Mouse (Mus musculus): ENCODE measurements around the gene Ssr2. TPM values are rescaled to one million over a fixed set of nuclear protein-coding genes. Genes with fewer than 3 reads are reported as not detected.
"Not testable (repeated sequence)": the region's sequence is repeated elsewhere in the genome, so short reads cannot be mapped to it uniquely, and the experiment has no call there.

Gene Ssr2
- total RNA-seq, 2 experiments from 2014 or later, result 165 to 200 TPM

GRCm38 (mm10) chr3:88559596-88559995 lies 16.1 kb upstream of the Ssr2 start:
- no peak for ATAC-seq (replicated peaks; ENCODE audit: low FRiP score, low TSS enrichment, poor library complexity, severe bottlenecking)

GRCm38 (mm10) chr3:88561989-88562388 lies 13.7 kb upstream of the Ssr2 start:
- 0 out of 2 replicates have a peak, but pooled peaks have one; percentile 27 for ATAC-seq (replicated peaks; ENCODE audit: low FRiP score, low TSS enrichment, poor library complexity, severe bottlenecking)

GRCm38 (mm10) chr3:88563442-88563841 lies 12.2 kb upstream of the Ssr2 start:
- ATAC-seq (replicated peaks; ENCODE audit: low FRiP score, low TSS enrichment, poor library complexity, severe bottlenecking), result no peak

- no peak for ATAC-seq (replicated peaks; ENCODE audit: low FRiP score, low TSS enrichment, poor library complexity, severe bottlenecking)
Measured at GRCm38 (mm10) chr3:88563966-88564365, 11.7 kb upstream of the Ssr2 start.

- no peak for ATAC-seq (replicated peaks; ENCODE audit: low FRiP score, low TSS enrichment, poor library complexity, severe bottlenecking)
Measured at GRCm38 (mm10) chr3:88566116-88566515, 9.6 kb upstream of the Ssr2 start.

GRCm38 (mm10) chr3:88566536-88567061 lies 9.1 kb upstream of the Ssr2 start:
- ATAC-seq (replicated peaks; ENCODE audit: low FRiP score, low TSS enrichment, poor library complexity, severe bottlenecking), result no peak

- no peak for ATAC-seq (replicated peaks; ENCODE audit: low FRiP score, low TSS enrichment, poor library complexity, severe bottlenecking)
Measured at GRCm38 (mm10) chr3:88567892-88568291, 7.8 kb upstream of the Ssr2 start.

GRCm38 (mm10) chr3:88568615-88569014 lies 7.1 kb upstream of the Ssr2 start:
- no peak for ATAC-seq (replicated peaks; ENCODE audit: low FRiP score, low TSS enrichment, poor library complexity, severe bottlenecking)

GRCm38 (mm10) chr3:88569093-88569492 lies 6.6 kb upstream of the Ssr2 start:
- no peak for ATAC-seq (replicated peaks; ENCODE audit: low FRiP score, low TSS enrichment, poor library complexity, severe bottlenecking)

- no peak for ATAC-seq (replicated peaks; ENCODE audit: low FRiP score, low TSS enrichment, poor library complexity, severe bottlenecking)
Measured at GRCm38 (mm10) chr3:88569694-88570093, 6.0 kb upstream of the Ssr2 start.

- no peak for ATAC-seq (replicated peaks; ENCODE audit: low FRiP score, low TSS enrichment, poor library complexity, severe bottlenecking)
Measured at GRCm38 (mm10) chr3:88570341-88570740, 5.3 kb upstream of the Ssr2 start.

- no peak for ATAC-seq (replicated peaks; ENCODE audit: low FRiP score, low TSS enrichment, poor library complexity, severe bottlenecking)
Measured at GRCm38 (mm10) chr3:88571856-88572255, 3.8 kb upstream of the Ssr2 start.

GRCm38 (mm10) chr3:88572835-88573234 lies 2.8 kb upstream of the Ssr2 start:
- no peak for ATAC-seq (replicated peaks; ENCODE audit: low FRiP score, low TSS enrichment, poor library complexity, severe bottlenecking)

GRCm38 (mm10) chr3:88573810-88574209 lies 1.9 kb upstream of the Ssr2 start:
- no peak for ATAC-seq (replicated peaks; ENCODE audit: low FRiP score, low TSS enrichment, poor library complexity, severe bottlenecking)

GRCm38 (mm10) chr3:88577846-88578245 lies 2.2 kb downstream of the Ssr2 start:
- not testable (repeated sequence) for ATAC-seq (replicated peaks; ENCODE audit: low FRiP score, low TSS enrichment, poor library complexity, severe bottlenecking)

- no peak for ATAC-seq (replicated peaks; ENCODE audit: low FRiP score, low TSS enrichment, poor library complexity, severe bottlenecking)
Measured at GRCm38 (mm10) chr3:88578498-88579424, 3.1 kb downstream of the Ssr2 start.

GRCm38 (mm10) chr3:88579454-88580117 lies 3.9 kb downstream of the Ssr2 start:
- peak; percentile 95 for ATAC-seq (replicated peaks; ENCODE audit: low FRiP score, low TSS enrichment, poor library complexity, severe bottlenecking)

- ATAC-seq (replicated peaks; ENCODE audit: low FRiP score, low TSS enrichment, poor library complexity, severe bottlenecking), result no peak
Measured at GRCm38 (mm10) chr3:88585769-88586168, 10.1 kb downstream of the Ssr2 start.

- no peak for ATAC-seq (replicated peaks; ENCODE audit: low FRiP score, low TSS enrichment, poor library complexity, severe bottlenecking)
Measured at GRCm38 (mm10) chr3:88586640-88587039, 11.0 kb downstream of the Ssr2 start.

- ATAC-seq (replicated peaks; ENCODE audit: low FRiP score, low TSS enrichment, poor library complexity, severe bottlenecking), result no peak
Measured at GRCm38 (mm10) chr3:88590246-88590645, 14.6 kb downstream of the Ssr2 start.
